Mouse (Mus musculus): ENCODE measurements around the gene Gnat1. TPM values are rescaled to one million over a fixed set of nuclear protein-coding genes. Genes with fewer than 3 reads are reported as not detected.

The Gnat1 gene
- total RNA-seq (2017) = not detected in 2 replicates

DNA sequence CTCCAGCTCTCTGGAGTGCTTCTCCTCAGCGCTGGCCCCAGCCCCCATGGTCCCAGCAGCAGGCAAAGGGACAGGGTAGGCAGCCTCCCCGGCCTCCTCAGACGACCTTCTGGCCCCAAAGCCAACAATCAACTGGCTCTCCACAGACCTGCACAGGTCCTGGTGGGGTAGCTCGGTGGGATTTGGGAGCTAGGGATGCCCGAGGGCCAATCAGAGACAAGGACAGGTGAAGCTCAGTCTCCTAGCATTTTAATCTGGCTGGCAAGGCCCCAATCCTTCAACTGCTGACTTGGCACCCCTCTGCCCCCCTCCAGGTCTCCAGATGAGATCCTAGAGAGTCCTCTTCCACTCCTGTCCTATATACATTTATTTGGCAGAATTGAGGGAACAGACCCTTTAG lies at the start of gene Gnat1:
TSS of gene Gnat1 (minus strand) at position 212 of the 400 bp plus-strand sequence.
- ATAC-seq (replicated peaks in 1 of 2; ENCODE audit: insufficient read depth in 1 of 2, low FRiP score in 2 of 2, low TSS enrichment in 1 of 2, low read depth in 1 of 2, poor library complexity in 2 of 2, severe bottlenecking in 2 of 2) = no peak

- ATAC-seq (replicated peaks in 1 of 2; ENCODE audit: insufficient read depth in 1 of 2, low FRiP score in 2 of 2, low TSS enrichment in 1 of 2, low read depth in 1 of 2, poor library complexity in 2 of 2, severe bottlenecking in 2 of 2) = no peak
These were observed 49.6 kb upstream of the Gnat1 start for GRCm38 (mm10) chr9:107728919-107729670.

DNA sequence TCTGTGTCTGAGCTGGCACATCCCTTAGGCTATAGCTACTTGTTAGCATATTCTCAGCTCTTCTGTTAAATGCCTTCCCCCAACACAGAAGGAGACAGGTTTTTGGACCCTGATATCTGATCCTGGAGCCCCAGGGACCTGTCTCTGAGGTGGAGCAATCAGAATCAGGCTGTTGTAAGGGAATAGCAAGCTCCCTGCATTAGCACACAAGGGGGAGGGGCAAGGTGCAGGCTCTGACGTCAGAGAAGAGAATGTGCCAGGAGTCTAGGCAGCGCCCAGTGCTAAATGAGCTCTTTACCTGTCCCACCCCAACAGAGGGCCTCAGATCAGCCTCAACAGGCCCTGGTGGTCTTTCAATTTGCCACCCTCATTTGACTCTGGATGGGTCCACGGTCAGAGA lies 47.5 kb upstream of the Gnat1 start:
- ATAC-seq (replicated peaks in 1 of 2; ENCODE audit: insufficient read depth in 1 of 2, low FRiP score in 2 of 2, low TSS enrichment in 1 of 2, low read depth in 1 of 2, poor library complexity in 2 of 2, severe bottlenecking in 2 of 2) = no peak

- ATAC-seq (replicated peaks in 1 of 2; ENCODE audit: insufficient read depth in 1 of 2, low FRiP score in 2 of 2, low TSS enrichment in 1 of 2, low read depth in 1 of 2, poor library complexity in 2 of 2, severe bottlenecking in 2 of 2) = no peak
These were observed 45.3 kb upstream of the Gnat1 start for GRCm38 (mm10) chr9:107724796-107725195.

- 0 out of 4 replicates have a peak, but pooled peaks of 1 of the 2 experiments have one; percentile 15 for ATAC-seq (replicated peaks in 1 of 2; ENCODE audit: insufficient read depth in 1 of 2, low FRiP score in 2 of 2, low TSS enrichment in 1 of 2, low read depth in 1 of 2, poor library complexity in 2 of 2, severe bottlenecking in 2 of 2)
These were observed 44.5 kb upstream of the Gnat1 start for GRCm38 (mm10) chr9:107723794-107724531.

DNA sequence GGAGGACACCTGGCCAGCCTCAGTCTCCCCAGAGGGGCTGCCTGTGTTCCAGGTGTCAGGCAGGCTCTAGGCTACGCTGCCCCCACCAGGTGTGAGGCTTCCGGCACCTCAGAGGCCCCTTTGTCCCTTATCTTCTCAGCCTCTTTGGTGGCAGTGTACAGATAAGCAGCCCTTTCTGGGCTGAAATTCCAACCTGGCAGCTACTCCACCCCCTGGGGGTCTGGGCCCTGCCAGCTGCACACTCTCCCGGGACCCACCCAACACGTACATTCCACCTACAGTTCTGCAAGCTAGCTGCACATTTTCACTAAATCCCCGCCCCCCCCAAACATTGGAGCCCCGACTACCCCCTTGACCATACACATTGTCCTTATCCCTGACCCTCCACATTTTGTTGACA lies 43.8 kb upstream of the Gnat1 start:
- no peak for ATAC-seq (replicated peaks in 1 of 2; ENCODE audit: insufficient read depth in 1 of 2, low FRiP score in 2 of 2, low TSS enrichment in 1 of 2, low read depth in 1 of 2, poor library complexity in 2 of 2, severe bottlenecking in 2 of 2)

GRCm38 (mm10) chr9:107718781-107719540 lies 39.4 kb upstream of the Gnat1 start:
- ATAC-seq (replicated peaks in 1 of 2; ENCODE audit: insufficient read depth in 1 of 2, low FRiP score in 2 of 2, low TSS enrichment in 1 of 2, low read depth in 1 of 2, poor library complexity in 2 of 2, severe bottlenecking in 2 of 2) = no peak

- no peak for ATAC-seq (replicated peaks in 1 of 2; ENCODE audit: insufficient read depth in 1 of 2, low FRiP score in 2 of 2, low TSS enrichment in 1 of 2, low read depth in 1 of 2, poor library complexity in 2 of 2, severe bottlenecking in 2 of 2)
These were observed 37.4 kb upstream of the Gnat1 start for GRCm38 (mm10) chr9:107716951-107717350.

DNA sequence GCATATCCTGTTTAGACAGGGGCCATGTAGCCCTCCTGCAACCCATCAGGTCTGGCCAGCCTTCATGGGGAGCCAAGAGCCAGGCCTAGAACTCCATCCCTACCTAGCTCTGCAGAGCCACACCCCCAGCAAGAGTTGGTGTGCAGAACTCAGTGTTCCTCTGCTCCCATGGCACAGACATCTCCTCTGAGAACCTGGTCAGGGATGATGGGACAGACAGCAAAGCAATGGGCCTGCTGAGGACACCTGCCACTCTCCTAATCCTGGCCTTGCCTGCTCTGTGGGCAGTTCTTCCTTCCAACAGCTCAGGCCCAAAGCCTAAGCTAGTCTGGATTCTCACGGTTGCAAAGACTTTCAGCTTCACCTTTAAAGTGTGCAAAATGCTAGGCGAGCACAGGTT lies 36.1 kb upstream of the Gnat1 start:
- no peak for ATAC-seq (replicated peaks in 1 of 2; ENCODE audit: insufficient read depth in 1 of 2, low FRiP score in 2 of 2, low TSS enrichment in 1 of 2, low read depth in 1 of 2, poor library complexity in 2 of 2, severe bottlenecking in 2 of 2)

GRCm38 (mm10) chr9:107714221-107714952 lies 34.9 kb upstream of the Gnat1 start:
- ATAC-seq (replicated peaks in 1 of 2; ENCODE audit: insufficient read depth in 1 of 2, low FRiP score in 2 of 2, low TSS enrichment in 1 of 2, low read depth in 1 of 2, poor library complexity in 2 of 2, severe bottlenecking in 2 of 2) = no peak

DNA sequence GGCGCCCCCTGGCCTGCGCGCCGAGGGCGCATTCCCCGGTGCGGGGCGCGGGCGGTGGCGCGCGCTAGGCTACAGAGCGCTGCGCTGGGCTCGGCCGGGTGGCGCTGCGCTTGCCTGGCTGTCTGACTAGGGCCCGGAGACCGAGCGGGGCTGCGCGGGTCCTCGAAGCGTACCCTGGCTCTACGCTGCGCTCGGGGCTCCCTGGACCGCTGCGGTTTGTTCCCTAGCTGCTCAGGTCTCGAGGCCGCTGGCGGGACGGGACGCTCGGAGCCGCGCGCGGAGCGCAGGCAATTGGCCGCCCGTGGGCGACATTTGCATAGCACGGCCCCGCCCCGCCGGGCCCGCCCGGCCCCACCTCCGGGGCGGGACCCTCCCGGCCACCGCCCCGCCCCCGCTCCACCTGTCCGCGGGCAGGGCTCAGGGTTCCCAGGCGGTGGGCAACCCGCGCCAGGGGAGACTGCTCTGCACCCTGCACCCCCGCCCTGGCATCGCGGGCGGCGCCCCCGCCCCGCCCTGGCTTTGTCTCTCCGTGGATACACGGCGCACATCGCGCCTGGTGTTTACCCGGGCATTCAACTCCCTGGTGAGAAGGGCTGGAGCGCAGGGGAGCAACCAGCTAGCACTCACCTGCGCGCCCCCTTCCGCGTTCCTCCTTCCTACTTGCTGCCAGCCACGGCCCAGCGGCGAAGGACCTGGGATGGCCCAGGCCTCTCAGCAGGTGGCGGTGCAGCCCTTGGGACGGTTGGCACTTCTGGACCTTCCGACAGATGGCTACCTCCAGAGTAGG lies 30.4 kb upstream of the Gnat1 start, which contains the start of gene Sema3f:
TSS of gene Sema3f (minus strand) at position 779 of the 787 bp plus-strand sequence.
- peak in 1 of 2 experiments; percentile 62; a peak in 2 of 4 replicates for ATAC-seq (replicated peaks in 1 of 2; ENCODE audit: insufficient read depth in 1 of 2, low FRiP score in 2 of 2, low TSS enrichment in 1 of 2, low read depth in 1 of 2, poor library complexity in 2 of 2, severe bottlenecking in 2 of 2)

DNA sequence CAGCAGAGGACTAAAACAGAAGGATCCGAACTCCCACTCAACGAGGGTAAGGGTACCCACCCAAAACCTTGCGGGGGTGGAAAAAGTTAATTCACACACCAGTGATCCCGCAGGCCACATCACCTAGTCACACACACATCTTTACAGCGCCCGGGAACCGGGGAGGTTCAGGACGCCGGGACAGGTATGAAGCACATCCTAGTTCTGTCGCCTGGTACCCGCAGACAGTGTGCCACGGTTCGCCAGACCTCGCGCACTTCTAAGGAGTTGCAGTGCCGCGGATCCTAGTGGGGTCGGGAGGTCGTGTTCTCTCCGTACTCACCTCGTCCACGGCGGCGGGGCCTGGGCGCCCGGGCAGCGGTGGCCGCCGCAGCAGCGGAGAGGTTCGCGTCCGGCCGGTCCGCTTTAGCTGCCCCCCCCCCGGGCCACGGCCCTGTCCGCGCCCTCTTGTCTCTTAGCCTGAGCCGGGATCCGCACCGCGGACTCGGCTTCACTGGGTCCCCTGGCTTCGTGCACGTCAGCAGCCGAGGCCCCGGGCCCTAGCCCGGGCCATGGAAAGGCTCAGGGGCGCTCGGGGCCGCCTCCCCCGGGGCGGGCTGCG lies 29.7 kb upstream of the Gnat1 start:
- no peak for ATAC-seq (replicated peaks in 1 of 2; ENCODE audit: insufficient read depth in 1 of 2, low FRiP score in 2 of 2, low TSS enrichment in 1 of 2, low read depth in 1 of 2, poor library complexity in 2 of 2, severe bottlenecking in 2 of 2)

DNA sequence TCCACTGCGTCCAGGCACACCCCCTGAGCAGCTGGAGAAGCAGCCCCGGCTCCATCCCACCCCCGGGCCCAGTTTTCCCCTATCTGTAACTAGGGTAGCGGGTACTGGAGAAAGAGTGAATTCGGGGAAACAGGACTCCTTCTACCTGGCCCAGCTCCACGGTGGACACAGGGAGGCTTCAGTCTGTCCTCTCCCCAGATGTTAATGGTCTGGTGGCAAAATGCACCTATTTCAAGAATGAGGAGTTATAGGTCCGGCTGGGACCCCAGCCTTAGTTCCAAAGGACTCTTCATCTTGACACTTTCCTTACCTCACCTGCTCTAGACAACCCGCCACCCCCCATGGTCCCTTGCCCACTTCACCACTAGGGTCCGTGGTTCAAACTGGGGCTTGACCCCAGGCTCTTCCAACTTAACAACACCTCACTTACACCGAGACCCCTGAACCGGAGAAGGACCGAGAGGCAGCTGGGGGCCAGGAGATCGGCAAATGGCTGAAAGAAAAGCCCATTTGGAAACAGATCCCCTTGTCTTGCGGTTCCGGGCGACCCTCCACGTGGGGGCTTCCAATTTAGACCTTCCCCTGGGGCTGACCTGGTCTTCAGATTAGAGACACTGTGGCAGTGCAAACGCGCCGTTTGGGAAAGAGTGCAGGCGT lies 29.1 kb upstream of the Gnat1 start:
- no peak for ATAC-seq (replicated peaks in 1 of 2; ENCODE audit: insufficient read depth in 1 of 2, low FRiP score in 2 of 2, low TSS enrichment in 1 of 2, low read depth in 1 of 2, poor library complexity in 2 of 2, severe bottlenecking in 2 of 2)

DNA sequence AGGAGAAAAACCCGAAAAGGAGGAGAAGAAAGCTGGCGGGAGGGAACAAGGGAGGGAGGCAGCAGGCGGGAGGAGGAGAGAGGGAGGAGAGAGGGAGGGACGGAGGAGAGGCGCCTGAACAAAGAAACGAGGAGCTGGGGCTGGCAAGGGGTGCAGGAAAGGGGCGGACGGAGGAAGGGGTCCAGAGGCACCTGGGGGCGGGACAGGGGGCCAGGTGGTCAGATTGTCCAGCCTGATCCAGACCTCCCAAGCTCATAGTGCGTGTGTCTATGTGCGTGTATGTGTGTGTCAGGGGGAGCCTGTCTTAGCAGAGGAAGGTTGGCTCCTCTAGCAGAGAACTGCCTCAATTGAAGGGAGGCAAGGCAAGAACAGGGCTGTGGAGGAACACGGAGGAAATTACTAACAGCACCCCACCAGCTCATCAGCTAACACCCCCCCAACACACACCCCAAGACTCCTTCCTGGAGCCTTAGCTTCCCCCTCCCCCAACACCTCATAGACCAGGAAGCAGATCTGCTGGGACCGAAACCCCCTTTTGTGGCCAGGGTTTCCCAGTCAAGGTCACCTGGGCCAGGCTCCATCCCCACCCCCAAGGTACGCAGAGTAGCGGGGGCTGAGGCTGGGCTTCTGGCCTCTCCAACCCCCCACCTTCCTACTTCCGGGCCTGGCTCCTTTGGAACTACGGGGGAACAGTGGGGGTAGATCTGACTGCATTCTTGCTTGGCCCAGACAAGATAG lies 28.4 kb upstream of the Gnat1 start:
- ATAC-seq (replicated peaks in 1 of 2; ENCODE audit: insufficient read depth in 1 of 2, low FRiP score in 2 of 2, low TSS enrichment in 1 of 2, low read depth in 1 of 2, poor library complexity in 2 of 2, severe bottlenecking in 2 of 2) = no peak

- ATAC-seq (replicated peaks in 1 of 2; ENCODE audit: insufficient read depth in 1 of 2, low FRiP score in 2 of 2, low TSS enrichment in 1 of 2, low read depth in 1 of 2, poor library complexity in 2 of 2, severe bottlenecking in 2 of 2) = no peak
These were observed 27.3 kb upstream of the Gnat1 start for GRCm38 (mm10) chr9:107706781-107707211.

Measured in hematopoietic stem cell, adult 5-6 weeks (primary cell).